Mouse (Mus musculus): Measurements from ENCODE around the gene Kiz.

The Kiz gene

GRCm38 (mm10) chr2:146984831-146985230, 129.2 kb downstream of the Kiz start:
- DNase-seq = no peak

GRCm38 (mm10) chr2:146985807-146986206, 130.1 kb downstream of the Kiz start:
- DNase-seq = no peak

- no peak for DNase-seq
Observed at GRCm38 (mm10) chr2:146986429-146986828, 130.8 kb downstream of the Kiz start.

- DNase-seq = no peak
Observed at GRCm38 (mm10) chr2:147007265-147007664, 151.6 kb downstream of the Kiz start.

- no peak for DNase-seq
Observed at GRCm38 (mm10) chr2:147009084-147009483, 153.4 kb downstream of the Kiz start.

- DNase-seq = no peak
Observed at GRCm38 (mm10) chr2:147010141-147010540, 154.5 kb downstream of the Kiz start.

- DNase-seq = no peak
Observed at GRCm38 (mm10) chr2:147010952-147011351, 155.3 kb downstream of the Kiz start.

GRCm38 (mm10) chr2:147011474-147012140, 155.9 kb downstream of the Kiz start:
- DNase-seq = peak in 1 of 2 experiments; percentile 5

GRCm38 (mm10) chr2:147012141-147012622, 156.5 kb downstream of the Kiz start:
- peak in 1 of 2 experiments; percentile 9 for DNase-seq

GRCm38 (mm10) chr2:147012623-147013184, 157.0 kb downstream of the Kiz start, which contains the start of gene Xrn2:
Xrn2 (plus strand) TSS chr2:147012996.
- peak; percentile 99 for DNase-seq

GRCm38 (mm10) chr2:147013194-147013969, 157.7 kb downstream of the Kiz start:
- peak; percentile 80 to 84 for DNase-seq

- DNase-seq = peak; percentile 9 to 16
Observed at GRCm38 (mm10) chr2:147014101-147014886, 158.6 kb downstream of the Kiz start.

Data from cerebellum, postnatal 10 days (tissue).